Mouse (Mus musculus) megakaryocyte, embryonic 14.5 days (primary cell): ENCODE results near the gene Ufsp1. TPM values are rescaled to one million over a fixed set of nuclear protein-coding genes. Genes with fewer than 3 reads are reported as not detected.

Experiments
- H3K27me3 ChIP-seq: replicated peaks from 2 replicates; pipeline ENCODE3; 2012; ENCODE audit warnings: inconsistent platforms
- H3K36me3 ChIP-seq: replicated peaks from 2 replicates; pipeline ENCODE3; 2012; ENCODE audit warnings: low read length, inconsistent platforms, mixed read lengths
- H3K4me1 ChIP-seq: 2 replicates; pipeline ENCODE4 v1.6.1; 2012; ENCODE audit warnings: inconsistent platforms
- H3K4me3 ChIP-seq: replicated peaks from 2 replicates; pipeline ENCODE3; 2012; ENCODE audit warnings: moderate library complexity, mild to moderate bottlenecking, inconsistent platforms
- H3K9me3 ChIP-seq: 2 replicates; pipeline ENCODE4 v1.6.1; 2012; ENCODE audit warnings: inconsistent platforms
- FLI1 ChIP-seq: IDR thresholded peaks from 2 replicates; pipeline ENCODE4 v1.6.1; 2012; ENCODE audit warnings: low read length, inconsistent platforms, mixed read lengths
- GATA1 ChIP-seq: IDR thresholded peaks from 3 replicates; pipeline ENCODE4 v1.6.1; 2012; ENCODE audit warnings: mixed read lengths, low read length, inconsistent platforms, borderline replicate concordance
- polyA plus RNA-seq: library from polyadenylated mRNA; stranded (reverse); fragments of >175 nt; gene quantifications from 2 replicates; pipeline ENCODE4 v1.2.3, GENCODE M21; 2012; ENCODE audit warnings: low replicate concordance; ENCODE audit not compliant: insufficient read depth

Ufsp1 gene
- polyA plus RNA-seq, 1 experiment = 278 TPM

DNA sequence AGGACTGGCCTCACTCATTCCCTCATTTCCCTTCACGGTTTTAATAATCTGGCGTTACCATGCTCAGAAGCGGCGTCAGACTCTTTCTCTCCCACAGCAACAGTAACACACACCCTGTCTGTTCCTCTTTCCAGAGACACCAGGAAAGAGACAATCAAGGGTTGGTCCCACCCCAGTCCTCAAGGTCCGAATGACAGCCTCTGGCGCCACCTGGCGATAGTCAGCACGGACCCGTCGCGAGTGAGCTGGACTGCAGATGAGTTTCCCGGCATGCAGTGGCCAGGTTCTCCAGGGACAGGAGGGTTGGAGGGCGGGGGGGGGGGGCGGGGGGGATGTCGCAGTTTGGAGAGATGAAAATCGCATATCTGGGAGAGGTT, 7.8 kb upstream of the Ufsp1 start:
- Histone ChIP-seq H3K36me3 (peaks cover 26% of the 10 kb centered on the region), H3K4me3 (peak overlapping the region; percentile 95), H3K9me3 (peaks cover 14% of the 10 kb centered on the region), H3K27me3 (no peaks in the 10 kb centered on the region), H3K4me1 (peaks cover 63% of the 10 kb centered on the region)
- TF ChIP-seq GATA1 (no peak), FLI1 (no peak)

DNA sequence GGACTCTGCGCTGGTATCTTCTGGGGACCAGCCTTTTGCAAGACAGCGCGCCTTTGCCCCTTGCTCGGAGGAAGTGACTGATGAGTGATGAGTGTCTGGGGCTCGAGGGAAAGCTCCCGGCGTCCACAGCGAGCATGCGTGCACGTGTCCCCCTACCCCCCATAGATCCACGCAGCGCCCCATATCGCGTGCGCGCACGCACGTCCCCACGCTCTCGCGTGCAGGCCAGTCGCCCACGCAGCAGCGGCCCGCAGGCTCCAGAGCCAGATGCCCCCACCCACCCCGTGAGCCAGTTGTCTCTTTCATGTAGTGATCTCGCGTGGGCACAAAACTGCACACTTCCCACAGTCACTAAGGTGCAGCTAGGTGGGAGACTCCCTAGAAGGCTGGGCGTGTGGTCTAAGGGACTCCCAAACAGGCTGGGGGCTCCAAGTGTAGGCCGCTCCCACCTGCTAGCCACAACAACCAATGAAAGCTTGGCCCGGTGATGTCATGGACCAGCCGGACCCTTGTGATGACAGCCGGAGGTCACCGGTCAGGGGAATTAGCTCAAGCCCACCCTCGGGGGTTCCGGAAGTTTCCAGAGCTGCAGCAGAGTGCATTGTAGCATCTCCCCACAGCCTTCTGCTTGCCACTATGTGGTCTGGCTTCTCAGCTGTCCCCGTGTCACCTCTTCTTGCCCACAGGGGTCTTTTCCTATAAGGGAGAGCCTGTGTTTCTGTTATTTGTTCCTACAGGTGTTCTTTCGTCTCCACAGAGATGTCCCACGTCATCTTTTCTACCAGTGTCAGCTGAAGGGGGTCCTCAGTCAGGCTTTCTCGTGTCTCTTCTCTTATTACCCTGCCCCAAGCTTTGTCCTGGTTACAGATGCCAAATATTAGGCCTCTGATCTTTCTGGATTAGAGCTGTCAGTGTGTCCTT, 7.1 kb upstream of the Ufsp1 start, which contains the start of gene Ache:
Ache (plus strand) TSS at position 488 of the 921 bp plus-strand sequence.
- Histone ChIP-seq H3K4me1 (peaks cover 70% of the 10 kb centered on the region), H3K9me3 (peaks cover 14% of the 10 kb centered on the region), H3K4me3 (peak within 1 kb of the TSS; percentile 95), H3K36me3 (peaks cover 33% of the 10 kb centered on the region), H3K27me3 (no peaks in the 10 kb centered on the region)
- TF ChIP-seq FLI1 (no peak), GATA1 (no peak)

- TF ChIP-seq FLI1 (no peak), GATA1 (no peak)
- Histone ChIP-seq H3K4me3 (peak overlapping the region; percentile 95), H3K36me3 (peaks cover 34% of the 10 kb centered on the region), H3K27me3 (no peaks in the 10 kb centered on the region), H3K4me1 (peaks cover 78% of the 10 kb centered on the region), H3K9me3 (peaks cover 6% of the 10 kb centered on the region)
Observed at GRCm38 (mm10) chr5:137287953-137288743, 6.3 kb upstream of the Ufsp1 start.

DNA sequence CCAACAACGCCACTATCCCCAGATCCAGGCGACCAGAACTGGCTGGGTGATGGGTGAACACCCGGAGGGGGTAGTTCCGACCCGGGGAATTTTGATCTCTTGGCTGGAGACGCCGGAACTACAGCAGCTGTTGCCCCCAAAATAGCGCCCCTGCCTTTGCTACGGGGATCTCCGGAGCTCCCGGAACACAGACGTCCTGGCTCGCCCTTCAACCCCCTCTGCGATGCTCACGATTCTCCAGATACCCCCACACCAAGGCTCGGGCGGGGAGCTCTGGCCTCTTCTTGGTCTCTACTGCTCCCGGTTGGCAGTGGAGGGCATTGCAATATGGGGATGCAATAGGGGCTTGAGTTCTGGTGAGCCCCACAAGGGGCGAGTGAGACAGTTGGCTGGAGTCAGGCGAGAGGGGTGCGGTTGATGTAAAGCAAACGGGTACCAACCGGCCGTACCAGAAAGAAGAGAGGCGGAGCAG, 5.4 kb upstream of the Ufsp1 start:
- peaks cover 31% of the 10 kb centered on the region for H3K36me3 ChIP-seq
- H3K27me3 ChIP-seq = no peaks in the 10 kb centered on the region
- H3K4me1 ChIP-seq = peaks cover 87% of the 10 kb centered on the region
- TF ChIP-seq GATA1 = no peak
- TF ChIP-seq FLI1 = no peak
- H3K4me3 ChIP-seq = peak overlapping the region; percentile 95
- H3K9me3 ChIP-seq = no peaks in the 10 kb centered on the region

- Histone ChIP-seq H3K9me3 (no peaks in the 10 kb centered on the region), H3K4me3 (peak overlapping the region; percentile 95), H3K4me1 (peaks cover 92% of the 10 kb centered on the region), H3K36me3 (peaks cover 33% of the 10 kb centered on the region), H3K27me3 (no peaks in the 10 kb centered on the region)
- TF ChIP-seq FLI1 (no peak), GATA1 (peak; percentile 48; the same call in 1 of the 3 replicates)
Observed at GRCm38 (mm10) chr5:137289591-137290365, 4.7 kb upstream of the Ufsp1 start.

GRCm38 (mm10) chr5:137290677-137291076, 3.8 kb upstream of the Ufsp1 start:
- peak overlapping the region; percentile 95 for H3K4me3 ChIP-seq
- H3K9me3 ChIP-seq = no peaks in the 10 kb centered on the region
- TF ChIP-seq FLI1 (no peak), GATA1 (no peak)
- H3K27me3 ChIP-seq = no peaks in the 10 kb centered on the region
- peaks cover 42% of the 10 kb centered on the region for H3K36me3 ChIP-seq
- peaks cover 95% of the 10 kb centered on the region for H3K4me1 ChIP-seq

- TF ChIP-seq FLI1 (no peak), GATA1 (no peak)
- H3K4me3 ChIP-seq = peak overlapping the region; percentile 95
- peaks cover 50% of the 10 kb centered on the region for H3K36me3 ChIP-seq
- no peaks in the 10 kb centered on the region for H3K9me3 ChIP-seq
- no peaks in the 10 kb centered on the region for H3K27me3 ChIP-seq
- H3K4me1 ChIP-seq = peaks cover 95% of the 10 kb centered on the region
Observed at GRCm38 (mm10) chr5:137291381-137291926, 3.0 kb upstream of the Ufsp1 start.

GRCm38 (mm10) chr5:137293282-137293681, 1.1 kb upstream of the Ufsp1 start:
- Histone ChIP-seq H3K9me3 (no peaks in the 10 kb centered on the region), H3K4me3 (peak overlapping the region; percentile 96), H3K4me1 (peaks cover 95% of the 10 kb centered on the region), H3K36me3 (peaks cover 68% of the 10 kb centered on the region), H3K27me3 (no peaks in the 10 kb centered on the region)
- TF ChIP-seq GATA1 (no peak), FLI1 (no peak)

GRCm38 (mm10) chr5:137294744-137295093, 290 bp downstream of the Ufsp1 start:
- peaks cover 83% of the 10 kb centered on the region for H3K36me3 ChIP-seq
- peaks cover 86% of the 10 kb centered on the region for H3K4me1 ChIP-seq
- H3K9me3 ChIP-seq = no peaks in the 10 kb centered on the region
- peak overlapping the region; percentile 96 for H3K4me3 ChIP-seq
- H3K27me3 ChIP-seq = no peaks in the 10 kb centered on the region
- TF ChIP-seq FLI1 (no peak), GATA1 (no peak)
